Mouse (Mus musculus): ENCODE measurements around the gene Rtn3. TPM values are rescaled to one million over a fixed set of nuclear protein-coding genes. Genes with fewer than 3 reads are reported as not detected.

Gene Rtn3
- polyA plus RNA-seq (2015; fragmentation: Nextera tagmentation; extraction: Ambion mirVana): 132 and 139 TPM in 2 replicates

DNA sequence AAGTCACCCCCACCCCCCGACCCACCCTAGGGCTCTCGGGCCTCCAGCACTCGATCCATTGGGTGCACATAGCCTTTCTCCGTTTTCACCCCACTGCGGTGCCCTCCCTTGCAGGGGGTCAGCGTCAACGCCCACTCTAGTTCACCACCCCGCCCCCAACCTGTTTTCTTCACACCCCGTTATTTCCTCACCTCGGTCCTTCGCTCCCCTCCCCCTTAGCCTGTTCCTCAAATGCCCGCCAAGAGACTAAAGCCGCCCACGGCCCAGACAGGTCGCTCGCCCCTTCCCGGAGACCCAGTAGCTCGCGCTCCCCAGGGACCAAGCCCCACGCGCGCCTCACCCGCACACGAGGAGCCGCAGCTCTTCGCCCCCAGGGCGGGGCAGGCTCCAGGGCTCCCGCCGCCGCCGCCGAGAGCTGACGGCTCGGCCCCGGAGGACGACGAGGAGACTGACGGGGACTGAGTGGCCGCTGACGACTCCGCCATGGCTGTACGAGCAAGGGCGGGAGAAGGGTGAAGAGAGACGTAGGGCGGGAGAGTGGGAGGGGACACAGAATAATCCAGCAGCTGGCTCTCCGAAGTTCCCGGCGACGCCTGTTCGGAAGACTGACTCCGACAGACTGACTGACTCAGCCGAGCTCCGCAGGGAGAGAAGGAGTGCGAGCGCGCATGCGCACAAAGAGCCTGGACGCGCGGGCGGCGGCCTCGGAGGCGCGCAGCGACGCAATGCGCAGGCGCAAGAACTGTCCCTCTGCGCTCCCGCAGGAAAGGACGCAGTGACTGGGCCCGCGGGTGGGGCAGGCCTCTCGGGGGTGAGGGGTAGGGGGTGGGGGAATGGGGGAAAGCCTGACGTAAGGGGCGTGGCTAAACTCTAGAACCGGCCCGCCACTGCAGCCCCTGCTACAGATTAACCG lies at the start of gene Rtn3:
Gene Rtn3, minus strand, starts transcription at position 683 of the 913 bp plus-strand sequence.
- Histone ChIP-seq H3K27me3 (ENCODE audit: control insufficient read depth, insufficient read depth, low read length) (no peaks in the 10 kb centered on the region), H3K9ac (ENCODE audit: low read length) (peak within 1 kb of the TSS; percentile 98)

DNA sequence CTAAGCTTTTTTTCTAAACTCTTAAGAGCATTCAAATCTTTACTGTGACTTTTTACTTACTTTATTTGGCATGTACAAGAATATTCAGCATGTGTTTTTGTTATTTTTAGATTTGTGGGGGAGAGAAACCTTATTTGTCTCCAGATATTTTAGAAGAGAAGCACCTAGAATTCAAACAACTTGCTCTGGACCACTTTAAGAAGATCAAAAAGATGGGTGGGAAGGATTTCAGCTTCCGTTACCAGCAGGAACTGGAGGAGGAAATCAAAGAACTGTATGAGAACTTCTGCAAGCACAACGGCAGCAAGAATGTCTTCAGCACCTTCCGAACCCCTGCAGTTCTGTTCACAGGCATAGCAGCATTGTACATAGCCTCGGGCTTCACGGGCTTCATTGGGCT lies 48.8 kb upstream of the Rtn3 start:
- Histone ChIP-seq H3K4me2 (ENCODE audit: low read depth, low read length) (no peak overlapping the region), H3K36me3 (ENCODE audit: control insufficient read depth, insufficient read depth, low read length) (0 out of 2 replicates have a peak, but pooled peaks cover 9% of the 10 kb centered on the region)

More for the DNA sequence above, at the start of gene Rtn3:
- Histone ChIP-seq H3K27ac (ENCODE audit: low read length) (peak within 1 kb of the TSS; percentile 100), H3K4me2 (ENCODE audit: low read depth, low read length) (peak within 1 kb of the TSS; percentile 61), H3K4me3 (replicated peaks; ENCODE audit: low read length) (peak within 1 kb of the TSS; percentile 99), H3K9me3 (replicated peaks; ENCODE audit: control insufficient read depth, low read length) (no peaks in the 10 kb centered on the region), H3K36me3 (ENCODE audit: control insufficient read depth, insufficient read depth, low read length) (no peaks in the 10 kb centered on the region), H3K4me1 (ENCODE audit: control insufficient read depth, insufficient read depth, low read length) (peaks cover 3% of the 10 kb centered on the region)
- under 1% methylated on average over 80 of the region's 80 CpGs for WGBS
- ATAC-seq (ENCODE audit: insufficient read depth, low FRiP score): peak; percentile 94

DNA sequence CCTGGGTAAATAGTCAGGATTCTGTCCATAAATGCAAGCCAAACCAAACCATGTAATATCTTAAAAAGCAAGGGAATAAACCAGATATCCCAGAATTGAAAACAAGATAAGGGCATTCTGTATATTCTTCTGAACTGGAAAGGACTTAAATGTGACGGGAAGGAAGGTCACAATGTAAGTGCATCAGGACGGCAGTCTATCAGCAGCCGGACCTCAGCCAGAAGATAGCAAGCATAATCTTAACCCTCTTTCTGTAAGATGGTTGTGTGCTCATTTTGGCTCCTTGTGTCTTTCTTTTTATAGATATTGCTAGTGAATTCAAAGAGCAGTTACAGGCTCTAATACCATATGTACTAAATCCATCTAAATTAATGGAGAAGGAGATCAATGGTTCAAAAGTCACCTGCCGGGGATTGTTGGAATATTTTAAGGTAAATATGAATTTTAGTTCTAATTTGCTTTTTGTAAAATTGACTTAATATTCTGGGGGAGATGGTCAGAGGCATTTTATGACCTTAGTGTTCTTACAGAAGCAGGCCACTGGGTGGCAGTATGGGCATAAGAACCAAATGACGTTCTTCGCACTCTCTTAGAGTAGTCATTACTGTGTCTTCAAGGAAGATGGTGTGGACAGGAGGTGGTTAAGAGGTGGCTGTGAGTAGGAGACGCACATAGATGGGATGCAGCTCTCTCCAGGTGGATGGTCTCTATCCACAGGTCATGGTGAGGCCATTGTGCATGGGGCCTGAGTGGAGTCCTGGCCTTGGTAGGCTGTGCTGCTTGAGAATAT lies 45.8 kb upstream of the Rtn3 start:
- Histone ChIP-seq H3K4me1 (ENCODE audit: control insufficient read depth, insufficient read depth, low read length) (no peaks in the 10 kb centered on the region), H3K27ac (ENCODE audit: low read length) (no peak overlapping the region), H3K4me2 (ENCODE audit: low read depth, low read length) (no peak overlapping the region), H3K27me3 (ENCODE audit: control insufficient read depth, insufficient read depth, low read length) (no peaks in the 10 kb centered on the region), H3K36me3 (ENCODE audit: control insufficient read depth, insufficient read depth, low read length) (0 out of 2 replicates have a peak, but pooled peaks cover 9% of the 10 kb centered on the region), H3K9me3 (replicated peaks; ENCODE audit: control insufficient read depth, low read length) (no peaks in the 10 kb centered on the region), H3K4me3 (replicated peaks; ENCODE audit: low read length) (no peak overlapping the region), H3K9ac (ENCODE audit: low read length) (no peak overlapping the region)
- no peak for ATAC-seq (ENCODE audit: insufficient read depth, low FRiP score)
- 52% methylated on average over 7 of the region's 7 CpGs for WGBS

More for the DNA sequence above, 48.8 kb upstream of the Rtn3 start:
- 91% methylated on average over 5 of the region's 5 CpGs for WGBS
- Histone ChIP-seq H3K27ac (ENCODE audit: low read length) (no peak overlapping the region), H3K4me3 (replicated peaks; ENCODE audit: low read length) (no peak overlapping the region), H3K9ac (ENCODE audit: low read length) (no peak overlapping the region), H3K9me3 (replicated peaks; ENCODE audit: control insufficient read depth, low read length) (no peaks in the 10 kb centered on the region), H3K27me3 (ENCODE audit: control insufficient read depth, insufficient read depth, low read length) (no peaks in the 10 kb centered on the region), H3K4me1 (ENCODE audit: control insufficient read depth, insufficient read depth, low read length) (no peaks in the 10 kb centered on the region)
- ATAC-seq (ENCODE audit: insufficient read depth, low FRiP score): no peak

DNA sequence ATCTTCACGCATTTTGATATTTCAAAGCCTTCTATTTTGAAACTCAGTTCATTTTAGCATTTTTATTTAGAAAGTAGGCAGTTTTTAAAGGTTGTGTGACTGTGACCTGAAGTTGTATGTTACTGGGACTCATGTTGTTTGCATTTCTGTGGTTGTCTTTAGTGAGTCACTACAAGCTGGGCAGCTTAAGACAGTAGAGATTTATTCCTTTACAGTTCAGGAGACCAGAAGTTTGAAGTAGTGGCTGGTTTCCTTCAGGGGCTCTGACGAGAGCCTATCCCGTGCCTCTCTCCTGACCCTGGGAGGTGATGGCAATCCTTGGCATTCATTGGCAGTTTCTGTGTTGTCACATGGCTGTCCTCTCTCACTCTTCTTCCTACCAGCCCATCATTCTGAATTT lies 41.8 kb upstream of the Rtn3 start:
- Histone ChIP-seq H3K27ac (ENCODE audit: low read length) (no peak overlapping the region), H3K4me3 (replicated peaks; ENCODE audit: low read length) (no peak overlapping the region), H3K9ac (ENCODE audit: low read length) (no peak overlapping the region), H3K4me2 (ENCODE audit: low read depth, low read length) (no peak overlapping the region), H3K36me3 (ENCODE audit: control insufficient read depth, insufficient read depth, low read length) (peaks cover 21% of the 10 kb centered on the region; the same call in 1 of the 2 replicates), H3K27me3 (ENCODE audit: control insufficient read depth, insufficient read depth, low read length) (no peaks in the 10 kb centered on the region), H3K9me3 (replicated peaks; ENCODE audit: control insufficient read depth, low read length) (no peaks in the 10 kb centered on the region), H3K4me1 (ENCODE audit: control insufficient read depth, insufficient read depth, low read length) (no peaks in the 10 kb centered on the region)
- 78% methylated on average over 3 of the region's 3 CpGs for WGBS
- ATAC-seq (ENCODE audit: insufficient read depth, low FRiP score): no peak

- no peak for ATAC-seq (ENCODE audit: insufficient read depth, low FRiP score)
- Histone ChIP-seq H3K9ac (ENCODE audit: low read length) (no peak overlapping the region), H3K27ac (ENCODE audit: low read length) (no peak overlapping the region), H3K4me2 (ENCODE audit: low read depth, low read length) (no peak overlapping the region), H3K4me1 (ENCODE audit: control insufficient read depth, insufficient read depth, low read length) (no peaks in the 10 kb centered on the region), H3K27me3 (ENCODE audit: control insufficient read depth, insufficient read depth, low read length) (no peaks in the 10 kb centered on the region), H3K4me3 (replicated peaks; ENCODE audit: low read length) (no peak overlapping the region), H3K36me3 (ENCODE audit: control insufficient read depth, insufficient read depth, low read length) (peaks cover 21% of the 10 kb centered on the region; the same call in 1 of the 2 replicates), H3K9me3 (replicated peaks; ENCODE audit: control insufficient read depth, low read length) (no peaks in the 10 kb centered on the region)
Measured at GRCm38 (mm10) chr19:7523781-7524180, 40.7 kb upstream of the Rtn3 start.

- Histone ChIP-seq H3K9me3 (replicated peaks; ENCODE audit: control insufficient read depth, low read length) (no peaks in the 10 kb centered on the region), H3K4me2 (ENCODE audit: low read depth, low read length) (no peak overlapping the region), H3K4me1 (ENCODE audit: control insufficient read depth, insufficient read depth, low read length) (no peaks in the 10 kb centered on the region), H3K27me3 (ENCODE audit: control insufficient read depth, insufficient read depth, low read length) (no peaks in the 10 kb centered on the region), H3K9ac (ENCODE audit: low read length) (no peak overlapping the region), H3K27ac (ENCODE audit: low read length) (no peak overlapping the region), H3K4me3 (replicated peaks; ENCODE audit: low read length) (no peak overlapping the region), H3K36me3 (ENCODE audit: control insufficient read depth, insufficient read depth, low read length) (peaks cover 21% of the 10 kb centered on the region; the same call in 1 of the 2 replicates)
- WGBS: 88% methylated on average over 1 of the region's 1 CpGs
- ATAC-seq (ENCODE audit: insufficient read depth, low FRiP score): no peak
Measured at GRCm38 (mm10) chr19:7523292-7523691, 40.2 kb upstream of the Rtn3 start.

GRCm38 (mm10) chr19:7522856-7523255 lies 39.8 kb upstream of the Rtn3 start:
- Histone ChIP-seq H3K27me3 (ENCODE audit: control insufficient read depth, insufficient read depth, low read length) (no peaks in the 10 kb centered on the region), H3K36me3 (ENCODE audit: control insufficient read depth, insufficient read depth, low read length) (peaks cover 22% of the 10 kb centered on the region; the same call in 1 of the 2 replicates), H3K9me3 (replicated peaks; ENCODE audit: control insufficient read depth, low read length) (no peaks in the 10 kb centered on the region), H3K4me3 (replicated peaks; ENCODE audit: low read length) (no peak overlapping the region), H3K4me2 (ENCODE audit: low read depth, low read length) (no peak overlapping the region), H3K27ac (ENCODE audit: low read length) (no peak overlapping the region), H3K4me1 (ENCODE audit: control insufficient read depth, insufficient read depth, low read length) (no peaks in the 10 kb centered on the region), H3K9ac (ENCODE audit: low read length) (no peak overlapping the region)
- ATAC-seq (ENCODE audit: insufficient read depth, low FRiP score): no peak
- 91% methylated on average over 2 of the region's 2 CpGs for WGBS

- ATAC-seq (ENCODE audit: insufficient read depth, low FRiP score): no peak
Measured at GRCm38 (mm10) chr19:7521619-7522018, 38.5 kb upstream of the Rtn3 start.

GRCm38 (mm10) chr19:7516437-7516836 lies 33.4 kb upstream of the Rtn3 start:
- no peaks in the 10 kb centered on the region for H3K27me3 ChIP-seq (ENCODE audit: control insufficient read depth, insufficient read depth, low read length)
- no peak overlapping the region for H3K4me3 ChIP-seq (replicated peaks; ENCODE audit: low read length)
- peaks cover 5% of the 10 kb centered on the region; the same call in 1 of the 2 replicates for H3K36me3 ChIP-seq (ENCODE audit: control insufficient read depth, insufficient read depth, low read length)
- H3K9ac ChIP-seq (ENCODE audit: low read length): no peak overlapping the region
- ATAC-seq (ENCODE audit: insufficient read depth, low FRiP score): no peak
- no peaks in the 10 kb centered on the region for H3K9me3 ChIP-seq (replicated peaks; ENCODE audit: control insufficient read depth, low read length)
- 76% methylated on average over 1 of the region's 1 CpGs for WGBS
- H3K4me2 ChIP-seq (ENCODE audit: low read depth, low read length): no peak overlapping the region
- no peaks in the 10 kb centered on the region for H3K4me1 ChIP-seq (ENCODE audit: control insufficient read depth, insufficient read depth, low read length)
- H3K27ac ChIP-seq (ENCODE audit: low read length): no peak overlapping the region

More at GRCm38 (mm10) chr19:7521619-7522018, 38.5 kb upstream of the Rtn3 start:
- Histone ChIP-seq H3K9ac (ENCODE audit: low read length) (no peak overlapping the region), H3K9me3 (replicated peaks; ENCODE audit: control insufficient read depth, low read length) (no peaks in the 10 kb centered on the region), H3K4me1 (ENCODE audit: control insufficient read depth, insufficient read depth, low read length) (no peaks in the 10 kb centered on the region), H3K27me3 (ENCODE audit: control insufficient read depth, insufficient read depth, low read length) (no peaks in the 10 kb centered on the region), H3K27ac (ENCODE audit: low read length) (no peak overlapping the region), H3K36me3 (ENCODE audit: control insufficient read depth, insufficient read depth, low read length) (peaks cover 24% of the 10 kb centered on the region; the same call in 1 of the 2 replicates), H3K4me3 (replicated peaks; ENCODE audit: low read length) (no peak overlapping the region), H3K4me2 (ENCODE audit: low read depth, low read length) (no peak overlapping the region)
- WGBS: 84% methylated on average over 3 of the region's 3 CpGs
